Mouse (Mus musculus) Patski (cell line): ENCODE results near the gene Arhgap17. TPM values are rescaled to one million over a fixed set of nuclear protein-coding genes. Genes with fewer than 3 reads are reported as not detected.

Source experiments
- ATAC-seq: fragments of 100-300 bp; one replicate; pipeline ENCODE4 v1.8.0; 2021
- CTCF ChIA-PET: fragments of 350-600 bp; sonication (Branson Sonifier 250); formaldehyde crosslinking; loops from one replicate; lab custom pipeline; 2022; ENCODE audit warnings: inconsistent platforms; lab: Charles Lee
- POLR2A ChIA-PET: fragments of 350-600 bp; sonication (Branson Sonifier 250); formaldehyde crosslinking; loops from one replicate; lab custom pipeline; 2022; ENCODE audit warnings: antibody characterized with exemption, inconsistent platforms; lab: Charles Lee
- DNase-seq: peaks from one replicate; pipeline ENCODE4 v3.0.0-alpha.2; 2011; ENCODE audit warnings: low read depth, low spot score
- H3K27me3 ChIP-seq: fragments of 371-371 bp; one replicate; pipeline ENCODE4 v1.5.1; 2021
- CTCF ChIP-seq: fragments of 100-300 bp; IDR thresholded peaks from one replicate; pipeline ENCODE4 v1.5.1; 2021
- in situ Hi-C: fragments of 300-500 bp; cut with MboI; formaldehyde crosslinking; loops from 3 replicates; pipeline ENCODE4 v1.11.1; 2018; ENCODE audit warnings: low pct_unique_long_range_greater_than_20kb, mixed read lengths
- polyA plus RNA-seq: library from polyadenylated mRNA; unstranded; gene quantifications from one replicate; pipeline ENCODE4 v1.2.3, GENCODE M21; 2021

The Arhgap17 gene
- polyA plus RNA-seq, 1 experiment from 2014 or later = 27.4 TPM

DNA sequence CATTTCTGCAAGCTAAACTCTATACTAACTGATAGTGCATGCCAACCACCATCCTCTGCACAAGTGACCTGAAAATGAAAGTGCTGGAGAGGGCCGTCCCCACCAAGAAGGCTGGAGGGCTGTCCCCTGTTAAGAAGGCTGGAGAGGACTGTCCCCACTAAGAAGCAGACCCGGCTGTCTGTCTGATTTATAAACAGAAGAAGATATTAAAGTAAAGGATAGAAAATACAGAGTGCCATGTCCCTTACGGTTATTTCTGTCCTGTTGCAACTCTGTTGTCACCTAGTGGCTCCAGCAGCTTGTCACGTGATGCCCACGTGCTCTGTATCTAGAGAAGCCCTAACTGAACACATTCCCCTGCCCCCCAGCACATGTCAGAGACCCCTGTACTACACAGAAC, 9.5 kb downstream of the Arhgap17 start:
- CTCF ChIA-PET = no interaction called here
- DNase-seq (no peak), ATAC-seq (no peak)
- in situ Hi-C loops = no loop called here
- TF ChIP-seq CTCF = no peak
- POLR2A ChIA-PET = interaction anchor here (0.7 kb wide), 1 partner anchor 1562 kb away, joined by 3 read pairs; no protein-coding TSS in a partner anchor
- H3K27me3 ChIP-seq = no peaks in the 10 kb centered on the region

DNA sequence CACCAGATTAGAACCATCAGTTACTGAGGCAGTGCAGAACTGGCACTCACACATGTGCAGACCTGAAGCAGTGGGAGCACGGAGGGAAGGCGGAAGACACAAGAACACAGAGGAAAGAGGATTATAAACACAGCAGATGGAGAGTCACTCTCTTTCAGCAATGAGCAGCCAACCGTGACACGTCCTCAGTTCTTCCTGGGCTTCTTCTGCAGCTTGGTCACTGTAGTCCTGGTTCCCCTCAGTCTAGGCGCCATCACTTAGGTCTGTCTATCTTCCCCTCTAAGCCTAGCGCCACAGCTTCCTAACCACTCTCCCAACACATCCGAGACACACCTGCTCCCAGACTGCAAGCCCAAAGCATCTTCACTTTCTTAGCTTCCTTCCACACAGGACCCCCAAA, 10.6 kb downstream of the Arhgap17 start:
- ATAC-seq = no peak
- POLR2A ChIA-PET = no interaction called here
- in situ Hi-C loops = no loop called here
- no peak for DNase-seq
- no peaks in the 10 kb centered on the region for H3K27me3 ChIP-seq
- no peak for TF ChIP-seq CTCF
- CTCF ChIA-PET = no interaction called here

DNA sequence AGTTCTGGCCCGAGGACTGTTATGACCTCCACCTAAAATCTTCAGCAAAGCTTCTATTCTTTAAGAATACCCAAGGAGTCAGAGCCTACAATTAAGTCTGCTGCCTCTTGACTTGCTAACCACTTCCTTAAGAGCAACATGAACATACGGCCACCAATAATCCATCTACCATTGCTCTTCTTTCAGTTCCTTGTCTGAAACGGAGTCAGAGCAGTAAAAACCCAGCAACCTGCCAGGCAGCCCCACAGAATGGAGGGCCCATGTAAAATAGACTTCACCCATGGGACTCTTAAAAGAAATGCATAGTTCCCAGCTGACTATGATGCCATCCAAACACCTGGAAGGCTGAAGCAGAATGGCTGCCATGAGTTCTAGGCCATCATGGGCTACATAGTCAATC, 13.6 kb downstream of the Arhgap17 start:
- DNase-seq = no peak
- ChIA-PET CTCF (interaction anchor here (1.2 kb wide), 1 partner anchor 17 kb away, joined by 3 read pairs; no protein-coding TSS in a partner anchor), POLR2A (no interaction called here)

DNA sequence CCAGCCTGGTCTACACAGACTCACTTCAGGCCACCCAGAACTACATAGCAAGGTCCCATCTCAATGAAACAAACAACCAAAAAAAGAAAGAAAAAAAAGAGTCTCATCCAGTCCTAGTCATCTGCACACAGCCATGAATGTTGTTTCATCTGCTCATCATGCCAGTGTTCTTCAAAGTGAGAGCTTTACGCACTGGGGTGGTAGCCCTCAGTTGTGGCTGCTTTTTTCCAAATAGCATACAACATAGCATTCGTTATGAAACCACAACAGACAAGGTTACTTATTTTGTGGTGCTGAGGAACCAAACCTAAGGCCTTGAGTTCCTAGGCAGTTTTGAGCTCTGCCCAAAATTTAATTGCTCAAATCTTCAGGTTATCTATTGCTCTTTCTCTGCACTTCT, 14.9 kb downstream of the Arhgap17 start:
- no peak for TF ChIP-seq CTCF
- ChIA-PET POLR2A (interaction anchor here (1.1 kb wide), 1 partner anchor 17 kb away, joined by 3 read pairs; no protein-coding TSS in a partner anchor), CTCF (interaction anchor here (1.2 to 1.3 kb wide), 2 partner anchors 12 to 16 kb away, joined by 3 read pairs; no protein-coding TSS in a partner anchor)
- H3K27me3 ChIP-seq = no peaks in the 10 kb centered on the region
- no peak for ATAC-seq
- DNase-seq = no peak
- in situ Hi-C loops = no loop called here

More for the DNA sequence above, 13.6 kb downstream of the Arhgap17 start:
- TF ChIP-seq CTCF = no peak
- ATAC-seq = no peak
- in situ Hi-C loops = no loop called here
- no peaks in the 10 kb centered on the region for H3K27me3 ChIP-seq

DNA sequence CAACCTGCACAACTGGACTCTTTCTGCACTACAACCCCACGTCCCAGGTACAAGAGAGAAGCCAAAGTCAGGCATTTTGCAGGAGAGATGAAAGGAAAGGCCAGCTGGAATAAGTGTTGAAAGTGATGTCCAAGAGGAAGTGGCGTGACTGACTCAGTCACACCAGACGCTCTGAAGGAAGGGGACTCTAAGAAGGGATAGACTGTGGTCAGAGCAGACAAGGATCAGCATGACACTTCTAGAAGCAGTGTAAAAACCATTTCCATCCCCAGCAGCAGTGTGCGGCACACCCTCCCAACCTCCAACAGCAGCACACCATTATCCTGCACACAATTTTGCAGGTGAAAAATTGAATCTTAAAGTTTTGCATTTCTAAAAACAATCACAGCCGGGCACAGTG, 15.3 kb downstream of the Arhgap17 start:
- DNase-seq (no peak), ATAC-seq (no peak)
- POLR2A ChIA-PET = interaction anchor here (1.1 kb wide), 1 partner anchor 17 kb away, joined by 3 read pairs; no protein-coding TSS in a partner anchor
- CTCF ChIA-PET = interaction anchor here (1.3 kb wide), 1 partner anchor 13 kb away, joined by 3 read pairs; no protein-coding TSS in a partner anchor
- no peaks in the 10 kb centered on the region for H3K27me3 ChIP-seq
- in situ Hi-C loops = no loop called here
- TF ChIP-seq CTCF = no peak

DNA sequence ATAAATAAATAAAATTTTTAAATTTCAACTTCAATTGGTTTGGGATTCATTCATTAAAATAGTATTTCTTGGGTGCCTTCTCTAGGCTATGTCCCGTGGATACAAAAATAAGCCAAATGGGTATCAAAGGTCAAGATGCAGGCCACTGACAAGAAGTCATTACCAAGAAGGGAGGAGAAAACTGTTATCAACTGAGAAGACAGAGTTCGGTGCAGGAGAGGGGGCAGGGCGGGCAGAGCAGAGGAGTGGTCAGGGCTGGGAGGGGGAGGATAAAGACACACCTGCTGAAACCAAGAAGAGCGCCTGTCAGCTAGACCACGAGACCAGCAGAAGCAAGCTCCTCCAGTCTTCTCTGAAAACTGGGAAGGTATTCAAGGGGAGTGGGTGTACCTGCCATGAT, 15.8 kb downstream of the Arhgap17 start:
- DNase-seq = no peak
- no peaks in the 10 kb centered on the region for H3K27me3 ChIP-seq
- ATAC-seq = no peak
- in situ Hi-C loops = no loop called here
- POLR2A ChIA-PET = no interaction called here
- no peak for TF ChIP-seq CTCF
- CTCF ChIA-PET = interaction anchor here (1.3 kb wide), 1 partner anchor 13 kb away, joined by 3 read pairs; no protein-coding TSS in a partner anchor

DNA sequence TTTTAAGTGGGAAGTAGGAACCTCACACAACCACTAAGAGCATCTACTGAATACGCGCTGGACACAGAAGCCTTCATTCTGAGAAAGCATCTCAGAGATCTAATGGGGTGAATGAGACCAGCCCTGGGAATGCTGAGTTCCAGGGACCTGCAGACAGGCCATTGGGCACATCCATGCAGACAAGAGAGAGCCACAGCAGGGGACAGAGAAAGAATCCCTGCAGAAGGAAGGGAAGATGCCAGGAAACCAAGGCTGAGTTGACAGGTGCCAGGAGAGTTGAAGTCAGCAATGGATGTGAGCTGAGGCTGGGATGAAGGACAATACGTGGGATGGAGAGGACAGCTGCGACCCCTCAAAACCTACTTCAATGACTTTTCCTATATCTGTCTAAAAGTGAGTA, 16.6 kb downstream of the Arhgap17 start:
- DNase-seq (no peak), ATAC-seq (no peak)
- in situ Hi-C loops = no loop called here
- H3K27me3 ChIP-seq = no peaks in the 10 kb centered on the region
- ChIA-PET CTCF (no interaction called here), POLR2A (no interaction called here)
- no peak for TF ChIP-seq CTCF

DNA sequence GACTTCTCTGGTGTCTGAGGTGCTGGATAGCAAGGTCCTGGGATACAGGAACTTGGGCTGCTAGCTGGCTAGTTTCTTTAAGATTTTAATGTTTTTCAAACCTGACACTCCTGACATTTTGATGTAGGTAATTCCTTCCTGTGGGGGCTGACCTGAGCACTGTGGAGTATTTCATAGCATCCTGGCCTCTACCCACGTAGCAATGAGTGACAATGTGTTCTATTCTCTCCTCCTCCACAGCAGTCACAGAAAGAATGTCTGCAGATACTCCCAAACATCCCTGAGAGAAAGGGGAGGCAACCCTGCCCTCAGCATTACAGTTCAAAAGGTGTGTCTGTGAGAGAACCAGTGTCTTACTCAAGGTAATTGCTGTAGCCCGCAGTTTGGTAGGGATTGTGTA, 19.5 kb downstream of the Arhgap17 start:
- DNase-seq (no peak), ATAC-seq (no peak)
- H3K27me3 ChIP-seq = no peaks in the 10 kb centered on the region
- ChIA-PET CTCF (no interaction called here), POLR2A (no interaction called here)
- no peak for TF ChIP-seq CTCF
- in situ Hi-C loops = no loop called here

DNA sequence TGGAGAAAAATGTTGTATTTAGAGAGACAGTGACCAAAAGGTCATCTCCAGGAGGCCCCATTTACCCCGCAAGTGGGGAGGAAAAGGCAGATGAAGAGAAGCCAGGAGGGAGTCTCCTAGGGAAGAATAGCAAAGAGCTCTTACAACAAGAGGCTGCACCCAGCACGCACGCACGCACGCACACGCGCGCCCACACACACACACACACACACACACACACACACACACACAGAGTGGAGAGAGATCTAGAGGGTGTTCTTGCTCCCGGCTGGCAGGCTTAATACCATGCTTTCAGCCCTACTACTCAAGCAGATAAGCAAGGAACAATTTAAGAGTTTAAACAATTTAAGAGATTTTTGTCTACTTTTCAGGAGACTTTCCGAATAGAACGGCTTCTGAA, 19.9 kb downstream of the Arhgap17 start:
- DNase-seq (no peak), ATAC-seq (no peak)
- in situ Hi-C loops = no loop called here
- ChIA-PET CTCF (no interaction called here), POLR2A (no interaction called here)
- no peaks in the 10 kb centered on the region for H3K27me3 ChIP-seq
- no peak for TF ChIP-seq CTCF

DNA sequence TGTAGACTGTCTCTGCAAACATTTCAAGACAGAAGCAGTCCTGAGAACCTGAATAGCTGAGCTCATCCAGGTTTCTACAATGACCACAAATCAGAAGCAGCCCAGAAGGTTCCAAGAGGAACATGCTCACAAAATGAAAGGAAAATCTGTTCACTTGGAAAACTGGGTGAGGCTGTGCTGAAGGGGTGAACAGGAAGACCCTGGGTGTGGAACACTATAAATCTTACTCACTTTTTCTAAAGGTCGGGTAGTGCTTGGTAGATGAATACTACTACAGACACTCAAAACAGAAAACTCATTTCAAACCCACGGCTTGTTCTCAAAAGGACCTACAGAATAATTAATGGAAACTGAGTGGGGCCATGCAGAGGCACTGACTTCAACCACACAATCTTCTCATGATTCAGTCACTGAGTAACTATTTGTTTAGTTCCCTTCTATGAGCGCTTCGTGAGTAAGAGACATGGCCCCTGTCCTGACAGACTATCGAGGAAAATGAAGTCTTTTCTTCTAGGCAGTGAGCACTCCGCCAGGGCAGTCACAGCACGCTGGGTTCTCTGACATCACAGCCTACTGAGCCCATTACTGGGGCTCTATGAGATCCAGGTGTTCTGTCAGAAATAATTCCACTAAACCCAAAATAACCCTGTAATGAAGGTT, 23.0 kb downstream of the Arhgap17 start:
- ATAC-seq = no peak
- no peak for DNase-seq
- TF ChIP-seq CTCF = no peak
- ChIA-PET POLR2A (no interaction called here), CTCF (interaction anchor here (1.7 kb wide), 1 partner anchor 14 kb away, joined by 5 read pairs; no protein-coding TSS in a partner anchor)
- in situ Hi-C loops = no loop called here
- H3K27me3 ChIP-seq = no peaks in the 10 kb centered on the region

DNA sequence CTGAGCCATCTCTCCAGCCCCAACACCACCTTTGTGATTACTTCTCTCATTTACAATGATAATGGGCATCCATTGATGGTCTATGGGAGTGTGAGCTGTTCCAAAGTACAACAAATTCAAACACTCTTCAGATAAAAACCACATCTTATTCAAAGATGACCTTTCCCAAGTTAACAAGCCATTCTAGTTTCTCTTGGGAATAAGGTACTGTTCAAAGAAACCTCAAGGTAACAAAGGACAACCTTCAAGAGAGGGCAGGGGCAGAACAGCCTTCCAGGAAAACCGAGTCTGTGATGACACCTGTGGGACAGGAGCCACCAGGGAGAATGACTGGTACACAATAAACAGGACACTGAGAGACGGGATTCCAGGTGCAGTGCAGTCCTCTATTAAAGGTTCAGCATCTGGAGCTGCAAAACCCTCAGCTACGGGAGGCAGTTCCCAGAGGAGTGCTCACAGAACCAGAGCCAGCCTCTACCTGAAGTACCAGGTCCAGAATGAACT, 24.6 kb downstream of the Arhgap17 start:
- ATAC-seq (no peak), DNase-seq (no peak)
- in situ Hi-C loops = no loop called here
- no peak for TF ChIP-seq CTCF
- POLR2A ChIA-PET = no interaction called here
- H3K27me3 ChIP-seq = no peaks in the 10 kb centered on the region
- CTCF ChIA-PET = interaction anchor here (1.7 kb wide), 1 partner anchor 16 kb away, joined by 5 read pairs; no protein-coding TSS in a partner anchor
